Mouse (Mus musculus): ENCODE results near the gene Gm28490. TPM values are rescaled to one million over a fixed set of nuclear protein-coding genes. Genes with fewer than 3 reads are reported as not detected.
"Not testable (repeated sequence)": the region's sequence is repeated elsewhere in the genome, so short reads cannot be mapped to it uniquely, and the experiment has no call there.

The Gm28490 gene
- not detected in 2 replicates for polyA plus RNA-seq (2016; fragmentation: Nextera tagmentation; extraction: Ambion mirVana)

DNA sequence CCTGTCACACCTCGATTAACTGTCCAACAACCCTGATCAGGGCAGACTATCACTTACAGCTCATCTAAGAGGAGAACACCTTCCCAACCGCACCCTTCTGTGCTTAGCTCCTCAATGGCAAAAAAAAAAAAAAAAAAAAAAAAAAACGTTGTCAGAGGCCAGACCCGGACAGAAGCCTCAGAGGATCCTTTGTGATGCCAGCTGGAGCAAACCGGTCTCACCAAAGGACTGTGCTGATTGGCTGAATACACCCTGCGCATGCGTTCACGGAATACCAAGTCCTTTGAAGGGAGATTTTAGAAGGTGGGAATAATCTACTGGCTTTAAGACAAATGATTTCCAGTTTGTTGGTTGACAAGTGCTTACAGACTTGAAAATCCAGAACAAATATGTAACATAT is at the start of gene Gm28490:
TSS of gene Gm28490 (minus strand) at position 101 of the 400 bp plus-strand sequence.
- DNase-seq (ENCODE audit: low spot score); H3K4me3 ChIP-seq; H3K27me3 ChIP-seq (ENCODE audit: low read depth, poor library complexity, severe bottlenecking); H3K9me3 ChIP-seq (replicated peaks); H3K36me3 ChIP-seq; H3K27ac ChIP-seq; H3K4me1 ChIP-seq: not testable (repeated sequence)
- no CpG with 5 or more reads among the region's 8 CpGs for WGBS

All from limb, embryonic 10.5 days (tissue).